Mouse (Mus musculus): ENCODE measurements around the gene Med8. TPM values are rescaled to one million over a fixed set of nuclear protein-coding genes. Genes with fewer than 3 reads are reported as not detected.

Med8 gene
- polyA plus RNA-seq, 1 experiment: 31.0 TPM

GRCm38 (mm10) chr4:118436820-118437603 is 27.9 kb downstream of the Med8 start, which contains the start of gene Cdc20:
Gene Cdc20, minus strand, starts transcription at chr4:118437352.
- no peak within 1 kb of the TSS; the same call in 1 of the 2 replicates for H3K27ac ChIP-seq (ENCODE audit: insufficient read depth, low read depth, low read length)
- no peaks in the 10 kb centered on the region for H3K36me3 ChIP-seq (ENCODE audit: control insufficient read depth, insufficient read depth, low read length)
- TF ChIP-seq CTCF (conservative IDR thresholded peaks at IDR 0.05; ENCODE audit: insufficient read depth, insufficient read length, low read depth, low read length) (no peak), POLR2A (IDR thresholded peaks at IDR 0.05; ENCODE audit: low read depth, low read length) (peak; percentile 12)
- H3K4me3 ChIP-seq (ENCODE audit: insufficient read depth, low read depth, low read length): peak within 1 kb of the TSS; percentile 45
- H3K27me3 ChIP-seq (replicated peaks; ENCODE audit: control insufficient read depth, insufficient read depth, low read length): no peaks in the 10 kb centered on the region
- H3K4me1 ChIP-seq (ENCODE audit: control insufficient read depth, insufficient read depth, low read length): peaks cover 4% of the 10 kb centered on the region; the same call in 1 of the 2 replicates
- DNase-seq: peak; percentile 94
- 1% methylated on average over 67 of the region's 67 CpGs for WGBS

GRCm38 (mm10) chr4:118437829-118438253 is 28.7 kb downstream of the Med8 start:
- peaks cover 2% of the 10 kb centered on the region; the same call in 1 of the 2 replicates for H3K4me1 ChIP-seq (ENCODE audit: control insufficient read depth, insufficient read depth, low read length)
- H3K36me3 ChIP-seq (ENCODE audit: control insufficient read depth, insufficient read depth, low read length): no peaks in the 10 kb centered on the region
- H3K27me3 ChIP-seq (replicated peaks; ENCODE audit: control insufficient read depth, insufficient read depth, low read length): no peaks in the 10 kb centered on the region
- 19% methylated on average over 12 of the region's 12 CpGs for WGBS
- H3K4me3 ChIP-seq (ENCODE audit: insufficient read depth, low read depth, low read length): peak overlapping the region; percentile 16; the same call in 1 of the 2 replicates
- peak; percentile 24 for DNase-seq
- TF ChIP-seq POLR2A (IDR thresholded peaks at IDR 0.05; ENCODE audit: low read depth, low read length): no peak
- TF ChIP-seq CTCF (conservative IDR thresholded peaks at IDR 0.05; ENCODE audit: insufficient read depth, insufficient read length, low read depth, low read length): no peak
- H3K27ac ChIP-seq (ENCODE audit: insufficient read depth, low read depth, low read length): no peak overlapping the region; the same call in 1 of the 2 replicates

- Histone ChIP-seq H3K36me3 (ENCODE audit: control insufficient read depth, insufficient read depth, low read length) (no peaks in the 10 kb centered on the region), H3K27me3 (replicated peaks; ENCODE audit: control insufficient read depth, insufficient read depth, low read length) (no peaks in the 10 kb centered on the region), H3K4me3 (ENCODE audit: insufficient read depth, low read depth, low read length) (no peak overlapping the region), H3K27ac (ENCODE audit: insufficient read depth, low read depth, low read length) (no peak overlapping the region), H3K4me1 (ENCODE audit: control insufficient read depth, insufficient read depth, low read length) (no peaks in the 10 kb centered on the region; the same call in 1 of the 2 replicates)
- no peak for DNase-seq
- no peak for TF ChIP-seq CTCF (conservative IDR thresholded peaks at IDR 0.05; ENCODE audit: insufficient read depth, insufficient read length, low read depth, low read length)
- no peak for TF ChIP-seq POLR2A (IDR thresholded peaks at IDR 0.05; ENCODE audit: low read depth, low read length)
- 83% methylated on average over 10 of the region's 10 CpGs for WGBS
These were observed 36.0 kb downstream of the Med8 start for GRCm38 (mm10) chr4:118445088-118445487.

GRCm38 (mm10) chr4:118445781-118446414 is 36.8 kb downstream of the Med8 start:
- 15% methylated on average over 18 of the region's 18 CpGs for WGBS
- Histone ChIP-seq H3K4me1 (ENCODE audit: control insufficient read depth, insufficient read depth, low read length) (no peaks in the 10 kb centered on the region; the same call in 1 of the 2 replicates), H3K36me3 (ENCODE audit: control insufficient read depth, insufficient read depth, low read length) (no peaks in the 10 kb centered on the region), H3K4me3 (ENCODE audit: insufficient read depth, low read depth, low read length) (peak overlapping the region; percentile 17), H3K27me3 (replicated peaks; ENCODE audit: control insufficient read depth, insufficient read depth, low read length) (no peaks in the 10 kb centered on the region), H3K27ac (ENCODE audit: insufficient read depth, low read depth, low read length) (no peak overlapping the region)
- peak; percentile 74 for DNase-seq
- TF ChIP-seq POLR2A (IDR thresholded peaks at IDR 0.05; ENCODE audit: low read depth, low read length): no peak
- peak; percentile 46; the same call in 1 of the 2 replicates for TF ChIP-seq CTCF (conservative IDR thresholded peaks at IDR 0.05; ENCODE audit: insufficient read depth, insufficient read length, low read depth, low read length)

GRCm38 (mm10) chr4:118446415-118447153 is 37.4 kb downstream of the Med8 start:
- 38% methylated on average over 24 of the region's 24 CpGs for WGBS
- H3K27me3 ChIP-seq (replicated peaks; ENCODE audit: control insufficient read depth, insufficient read depth, low read length): no peaks in the 10 kb centered on the region
- no peaks in the 10 kb centered on the region for H3K36me3 ChIP-seq (ENCODE audit: control insufficient read depth, insufficient read depth, low read length)
- peak overlapping the region; percentile 17 for H3K4me3 ChIP-seq (ENCODE audit: insufficient read depth, low read depth, low read length)
- no peaks in the 10 kb centered on the region; the same call in 1 of the 2 replicates for H3K4me1 ChIP-seq (ENCODE audit: control insufficient read depth, insufficient read depth, low read length)
- no peak for DNase-seq
- no peak overlapping the region for H3K27ac ChIP-seq (ENCODE audit: insufficient read depth, low read depth, low read length)
- no peak for TF ChIP-seq POLR2A (IDR thresholded peaks at IDR 0.05; ENCODE audit: low read depth, low read length)
- no peak for TF ChIP-seq CTCF (conservative IDR thresholded peaks at IDR 0.05; ENCODE audit: insufficient read depth, insufficient read length, low read depth, low read length)

GRCm38 (mm10) chr4:118457345-118457975 is 48.3 kb downstream of the Med8 start, which contains the start of gene Mpl:
Gene Mpl, minus strand, starts transcription at chr4:118457513.
- Histone ChIP-seq H3K4me3 (ENCODE audit: insufficient read depth, low read depth, low read length) (no peak within 1 kb of the TSS), H3K4me1 (ENCODE audit: control insufficient read depth, insufficient read depth, low read length) (no peaks in the 10 kb centered on the region), H3K36me3 (ENCODE audit: control insufficient read depth, insufficient read depth, low read length) (no peaks in the 10 kb centered on the region), H3K27ac (ENCODE audit: insufficient read depth, low read depth, low read length) (no peak within 1 kb of the TSS), H3K27me3 (replicated peaks; ENCODE audit: control insufficient read depth, insufficient read depth, low read length) (no peaks in the 10 kb centered on the region)
- DNase-seq: no peak
- TF ChIP-seq POLR2A (IDR thresholded peaks at IDR 0.05; ENCODE audit: low read depth, low read length) (no peak), CTCF (conservative IDR thresholded peaks at IDR 0.05; ENCODE audit: insufficient read depth, insufficient read length, low read depth, low read length) (no peak)
- 75% methylated on average over 9 of the region's 9 CpGs for WGBS
